Mouse (Mus musculus) cortical plate, adult 2 months (tissue): ENCODE results near the gene Engase.

ENCODE experiments used
- CTCF ChIP-seq: fragments of 200-500 bp; IDR thresholded peaks from 2 replicates; pipeline ENCODE4 v1.5.1; 2011; ENCODE audit warnings: mild to moderate bottlenecking, control low read depth, low read length; ENCODE audit not compliant: insufficient read depth; ENCODE audit errors: extremely low read depth
- POLR2A ChIP-seq: fragments of 200-500 bp; IDR thresholded peaks from 2 replicates; pipeline ENCODE4 v1.6.1; 2011; ENCODE audit warnings: mild to moderate bottlenecking, low read length, control low read depth; ENCODE audit not compliant: insufficient read depth; ENCODE audit errors: extremely low read depth

DNA sequence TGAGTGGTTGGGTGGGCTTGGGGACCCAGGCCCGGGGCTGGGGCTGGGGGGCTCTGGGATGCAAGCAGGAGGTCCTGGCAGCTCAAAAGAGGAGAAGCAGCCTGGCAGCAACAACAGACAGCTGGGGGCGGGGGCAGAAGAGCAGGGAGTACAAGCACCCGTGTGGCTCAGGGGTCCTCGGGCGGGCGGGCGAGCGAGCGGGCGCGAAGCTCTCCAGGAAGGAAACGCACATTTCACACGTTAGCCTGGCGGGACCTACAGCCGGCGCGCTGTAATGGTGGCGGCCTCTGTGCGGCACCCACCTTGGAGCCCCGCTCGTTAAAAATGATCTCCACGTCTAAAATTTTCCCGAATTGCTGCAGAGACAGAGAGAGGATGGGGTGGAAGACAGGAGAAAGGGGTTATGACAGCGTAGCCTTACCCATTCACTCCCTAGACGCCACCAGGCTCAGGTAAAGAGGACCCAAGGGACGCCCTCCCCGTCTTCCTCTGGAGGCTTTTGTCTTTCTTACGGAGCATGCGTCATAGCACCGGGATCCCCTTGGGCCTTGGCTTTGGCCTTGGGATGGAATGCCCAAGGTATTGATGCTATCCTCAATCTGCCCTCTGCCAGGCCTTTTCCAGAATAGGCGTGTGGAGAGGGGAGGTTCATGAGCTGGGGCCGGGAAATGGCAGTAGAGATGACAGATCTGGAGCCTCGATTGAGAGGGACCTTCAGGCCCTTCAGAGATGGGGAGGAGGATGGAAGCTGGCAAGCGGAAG lies 27.0 kb downstream of the Engase start:
- TF ChIP-seq POLR2A (no peak), CTCF (no peak)
